Mouse (Mus musculus): ENCODE results near the gene Synj2.

Synj2 gene

DNA sequence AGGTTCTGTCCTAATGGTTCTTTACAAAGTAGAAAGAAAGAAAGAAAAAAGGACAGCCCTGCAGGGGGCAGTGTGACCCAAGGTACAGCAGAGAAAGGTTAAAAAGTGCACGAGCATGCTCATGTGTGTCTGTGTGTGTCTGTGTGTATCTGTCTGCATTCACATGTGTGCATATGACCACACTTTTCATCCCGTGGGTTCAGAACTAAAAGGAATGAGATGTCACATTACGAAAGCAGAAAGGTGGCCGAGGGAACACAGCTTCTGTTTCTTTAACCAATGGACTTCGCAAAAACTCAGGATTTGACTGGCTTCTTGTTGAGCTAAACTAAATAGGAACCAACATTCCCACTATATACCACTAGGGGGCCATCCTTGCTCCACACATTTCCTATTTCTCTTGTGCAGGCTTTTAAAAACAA is 113.9 kb downstream of the Synj2 start:
- DNase-seq, result peak; percentile 78 to 82

DNA sequence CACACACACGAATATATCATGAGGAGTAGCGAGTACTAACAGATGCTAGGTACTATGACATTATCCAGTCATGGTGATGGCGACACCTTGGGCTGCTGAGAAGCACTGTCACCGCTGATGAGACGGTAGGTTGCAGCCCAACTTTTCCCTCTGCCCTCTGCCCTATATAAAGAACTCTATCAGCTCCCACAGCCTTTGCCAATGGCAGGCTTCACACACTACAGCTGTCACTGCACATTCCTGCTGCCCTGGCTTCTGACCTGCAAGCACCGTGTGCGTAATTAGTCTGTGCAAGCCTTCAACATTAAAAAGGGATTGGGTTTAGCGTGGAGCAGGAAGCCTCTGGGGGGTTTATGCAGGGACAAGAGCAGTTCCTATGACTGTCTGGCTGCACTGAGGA is 121.7 kb downstream of the Synj2 start:
- no peak for DNase-seq

DNA sequence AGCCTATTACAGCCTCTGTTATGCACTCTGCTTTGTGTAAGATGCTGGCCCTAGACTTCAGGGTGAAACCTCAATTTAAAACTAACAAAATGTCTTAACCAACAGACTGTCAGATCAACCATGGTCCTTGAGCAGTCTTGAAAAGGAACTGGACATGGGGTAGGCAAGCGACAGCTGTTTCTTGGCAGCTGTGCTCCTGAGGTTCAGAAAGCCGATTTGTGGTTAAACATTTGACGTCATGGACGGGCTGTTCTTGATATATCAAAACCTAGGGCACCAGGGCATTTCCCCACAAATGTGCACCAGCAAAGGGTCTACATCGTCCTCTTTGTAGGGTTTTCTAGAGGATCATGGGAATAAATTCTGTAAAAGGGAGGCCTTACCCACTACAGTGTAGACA is 122.5 kb downstream of the Synj2 start:
- no peak for DNase-seq

GRCm38 (mm10) chr17:6066021-6066420 is 124.9 kb downstream of the Synj2 start:
- DNase-seq, result no peak

- DNase-seq, result no peak
These were observed 126.5 kb downstream of the Synj2 start for GRCm38 (mm10) chr17:6067613-6068012.

- no peak for DNase-seq
These were observed 128.8 kb downstream of the Synj2 start for GRCm38 (mm10) chr17:6069866-6070265.

DNA sequence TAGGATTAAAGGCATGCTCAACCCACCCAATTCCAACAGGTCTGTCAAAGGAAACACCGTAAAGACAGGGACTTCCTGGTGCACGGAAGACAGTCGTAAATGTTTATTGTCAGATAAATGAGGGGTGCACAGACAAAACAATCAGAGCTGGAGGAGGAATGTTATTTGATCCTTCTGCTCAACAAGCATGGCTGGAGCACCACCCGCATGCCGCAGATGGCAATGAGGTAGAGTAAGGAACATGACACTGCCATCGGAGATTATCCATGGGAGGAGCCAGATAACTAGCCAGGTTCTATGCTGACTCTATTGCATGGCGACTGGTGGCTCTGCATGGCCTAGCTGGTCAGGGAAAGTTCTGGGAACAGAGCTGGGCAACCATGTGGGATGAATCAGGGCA is 132.3 kb downstream of the Synj2 start:
- DNase-seq, result peak in 1 of 2 experiments; percentile 12

GRCm38 (mm10) chr17:6079287-6080122 is 138.4 kb downstream of the Synj2 start, which contains the start of the genes Serac1 and Gtf2h5:
Gene Serac1 (minus strand): TSS chr17:6079741.
Gene Gtf2h5 (plus strand): TSS chr17:6079786.
- peak; percentile 99 for DNase-seq

DNA sequence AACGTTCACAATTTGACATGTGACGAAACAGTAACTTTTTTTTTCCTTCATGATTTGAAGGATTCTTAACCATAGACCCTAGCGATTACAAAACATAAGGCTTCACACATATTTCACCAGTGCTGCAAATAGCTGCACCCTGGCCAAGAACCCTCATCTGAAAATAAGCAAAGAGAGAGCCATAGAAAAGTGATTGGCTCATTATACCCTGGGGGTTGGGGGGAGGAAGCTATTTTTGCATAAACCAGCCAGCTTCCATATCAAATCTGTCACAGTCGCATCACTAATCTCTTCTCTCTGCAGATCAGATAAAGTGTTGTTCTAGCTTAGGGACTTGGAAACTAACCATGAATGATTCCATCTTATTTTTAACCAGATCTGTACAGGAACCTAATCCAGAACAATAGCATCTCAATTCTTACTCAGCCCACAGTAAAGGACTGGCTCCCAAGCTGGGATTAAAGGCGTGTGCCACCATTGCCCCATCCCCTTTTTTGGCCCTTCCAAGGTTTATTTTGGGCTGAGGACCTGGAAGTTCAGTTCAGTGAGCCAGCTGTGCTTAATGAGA is 142.3 kb downstream of the Synj2 start:
- DNase-seq, result no peak

- DNase-seq, result no peak
These were observed 150.5 kb downstream of the Synj2 start for GRCm38 (mm10) chr17:6091604-6092003.
